Mouse (Mus musculus) testis, adult 2 months (tissue): ENCODE measurements around the gene Ston2.

Source experiments
- CTCF ChIP-seq: fragments of 200-500 bp; IDR thresholded peaks from 2 replicates; pipeline ENCODE4 v1.5.1; 2012; ENCODE audit warnings: low read depth, mild to moderate bottlenecking, inconsistent platforms, low read length, moderate library complexity; ENCODE audit not compliant: control insufficient read depth, insufficient read depth, insufficient replicate concordance
- POLR2A ChIP-seq: fragments of 200-500 bp; IDR thresholded peaks from 2 replicates; pipeline ENCODE4 v1.6.1; 2012; ENCODE audit warnings: low read depth, mild to moderate bottlenecking, inconsistent platforms, low read length, moderate library complexity; ENCODE audit not compliant: control insufficient read depth

- no peak for TF ChIP-seq CTCF
- no peak for TF ChIP-seq POLR2A
Measured at GRCm38 (mm10) chr12:91679320-91680064, 108.7 kb downstream of the Ston2 start.
